Mouse (Mus musculus): ENCODE results near the gene Klhl18. TPM values are rescaled to one million over a fixed set of nuclear protein-coding genes. Genes with fewer than 3 reads are reported as not detected.
A peak's percentile ranks its signal among the peaks of the same experiment; 100 is the strongest.
"Not testable (repeated sequence)": the region's sequence is repeated elsewhere in the genome, so short reads cannot be mapped to it uniquely, and the experiment has no call there.

The Klhl18 gene
- polyA plus RNA-seq, 1 experiment from 2014 or later: 13.8 TPM

DNA sequence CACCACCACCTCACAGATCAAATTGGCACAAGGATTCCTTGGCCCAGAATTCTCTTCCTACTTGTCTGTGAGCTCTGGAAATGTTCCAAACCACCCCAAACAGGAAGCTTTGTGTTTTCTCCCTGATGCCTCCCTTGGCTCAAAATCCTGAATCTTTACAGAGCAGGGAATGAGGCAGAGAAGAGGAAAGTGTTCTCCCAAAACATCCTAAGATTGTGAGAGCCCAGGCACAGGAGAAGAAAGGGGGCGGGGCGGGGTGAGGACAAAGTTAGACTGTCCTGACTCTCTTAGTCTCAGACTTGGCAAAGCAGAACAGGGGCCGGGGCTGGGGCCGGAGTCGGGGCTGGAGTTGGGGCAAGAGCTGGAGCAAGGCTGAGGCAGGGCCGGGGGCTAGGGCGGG is 63.6 kb downstream of the Klhl18 start:
- Histone ChIP-seq H3K9ac (no peak overlapping the region), H3K36me3 (no peaks in the 10 kb centered on the region), H3K4me3 (no peak overlapping the region), H3K4me2 (replicated peaks) (no peak overlapping the region), H3K4me1 (no peaks in the 10 kb centered on the region), H3K9me3 (replicated peaks) (no peaks in the 10 kb centered on the region), H3K27ac (no peak overlapping the region), H3K27me3 (no peaks in the 10 kb centered on the region)
- 81% methylated on average over 7 of the region's 7 CpGs for WGBS
- no peak for ATAC-seq (ENCODE audit: low FRiP score)

DNA sequence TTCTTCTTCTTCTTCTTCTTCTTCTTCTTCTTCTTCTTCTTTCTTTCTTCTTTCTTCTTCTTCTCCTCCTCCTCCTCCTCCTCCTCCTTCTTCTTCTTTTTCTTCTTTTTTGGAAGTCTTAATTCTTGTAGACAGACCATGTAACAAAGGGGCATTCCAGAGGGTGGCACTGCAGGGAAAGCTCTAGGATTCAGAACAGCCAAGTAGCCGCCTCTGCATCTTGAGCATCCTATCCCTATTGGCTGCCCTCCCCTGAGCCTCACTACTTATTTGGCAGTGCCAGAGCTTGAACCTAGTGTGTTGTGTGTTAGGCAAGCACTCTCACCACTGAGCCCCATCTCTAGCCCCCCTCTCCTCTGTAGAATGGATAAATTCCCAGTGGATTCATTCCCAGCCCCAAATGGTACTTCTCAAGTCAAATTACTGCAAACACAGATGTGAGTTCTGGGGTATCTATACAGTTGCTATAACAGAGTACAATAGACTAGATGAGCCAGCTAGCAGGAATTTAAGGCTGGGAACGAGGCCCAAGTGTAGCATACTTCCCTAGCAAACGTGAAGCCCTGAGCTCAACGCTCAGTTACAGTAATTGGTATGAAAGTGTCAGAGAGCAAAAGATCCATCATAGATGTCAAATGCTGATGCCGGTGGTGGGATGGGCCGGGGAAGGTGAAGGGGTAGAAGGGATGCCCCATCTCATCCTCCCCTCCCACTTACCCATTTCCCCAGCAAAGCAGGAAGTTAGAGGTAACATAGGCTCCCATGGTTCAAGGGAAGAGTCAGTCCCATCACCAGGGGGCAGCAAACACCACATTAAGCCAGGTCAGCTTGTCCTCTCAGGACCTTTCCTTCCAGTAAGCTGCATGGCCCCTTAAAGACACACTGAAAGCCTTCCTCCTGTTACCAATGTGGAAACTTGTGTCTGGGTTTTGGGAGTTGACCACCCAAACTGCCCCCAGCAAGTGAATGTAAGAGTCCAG is 65.3 kb downstream of the Klhl18 start:
- Histone ChIP-seq H3K4me1 (peaks cover 9% of the 10 kb centered on the region), H3K36me3 (no peaks in the 10 kb centered on the region), H3K9ac (no peak overlapping the region), H3K4me3 (no peak overlapping the region), H3K27me3 (no peaks in the 10 kb centered on the region), H3K27ac (no peak overlapping the region), H3K9me3 (replicated peaks) (no peaks in the 10 kb centered on the region), H3K4me2 (replicated peaks) (no peak overlapping the region)
- WGBS: 42% methylated on average over 6 of the region's 6 CpGs
- ATAC-seq (ENCODE audit: low FRiP score): no peak

DNA sequence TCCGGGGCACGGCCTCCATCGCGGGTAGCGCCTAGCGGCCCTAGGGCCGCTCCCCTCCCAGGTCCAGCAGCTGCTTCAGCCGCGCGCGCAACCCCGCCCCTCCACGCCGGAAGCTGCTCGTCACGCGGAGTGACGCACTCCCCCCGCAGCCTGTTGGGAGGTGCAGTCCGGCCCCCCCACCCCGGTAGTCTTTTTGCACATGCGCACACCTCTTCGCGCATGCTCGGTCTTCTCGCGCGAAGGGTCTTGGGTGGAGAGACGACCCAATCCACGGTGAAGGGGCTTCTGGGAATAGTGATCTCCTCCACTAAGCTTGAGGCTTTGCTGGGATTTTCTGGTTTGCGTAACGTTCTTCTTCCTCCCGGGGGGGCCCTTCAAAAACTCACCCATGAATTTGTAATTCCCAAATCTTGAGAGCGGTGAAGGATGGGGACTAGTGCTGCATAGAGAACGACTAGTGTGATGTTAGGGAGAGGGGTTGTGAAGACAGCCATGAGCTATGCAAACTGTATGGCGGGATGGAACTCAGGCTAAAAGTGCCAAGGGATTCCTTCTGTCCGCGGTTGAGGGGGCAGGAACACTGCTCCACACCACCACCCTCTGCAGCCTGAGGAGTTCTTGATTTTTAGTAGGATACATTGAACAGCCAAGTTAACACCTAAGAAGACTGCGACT is 68.3 kb downstream of the Klhl18 start, which contains the start of gene Ptpn23:
Ptpn23 (minus strand) TSS at position 115 of the 675 bp plus-strand sequence.
- H3K27me3 ChIP-seq: no peaks in the 10 kb centered on the region
- H3K9me3 ChIP-seq (replicated peaks): no peaks in the 10 kb centered on the region
- H3K36me3 ChIP-seq: peaks cover 5% of the 10 kb centered on the region; the same call in 1 of the 2 replicates
- peak within 1 kb of the TSS; percentile 73 for H3K9ac ChIP-seq
- peak within 1 kb of the TSS; percentile 58 for H3K4me3 ChIP-seq
- peak within 1 kb of the TSS; percentile 87 for H3K27ac ChIP-seq
- peak; percentile 96 for ATAC-seq (ENCODE audit: low FRiP score)
- peak within 1 kb of the TSS; percentile 90 for H3K4me2 ChIP-seq (replicated peaks)
- peaks cover 11% of the 10 kb centered on the region for H3K4me1 ChIP-seq
- under 1% methylated on average over 39 of the region's 39 CpGs for WGBS

DNA sequence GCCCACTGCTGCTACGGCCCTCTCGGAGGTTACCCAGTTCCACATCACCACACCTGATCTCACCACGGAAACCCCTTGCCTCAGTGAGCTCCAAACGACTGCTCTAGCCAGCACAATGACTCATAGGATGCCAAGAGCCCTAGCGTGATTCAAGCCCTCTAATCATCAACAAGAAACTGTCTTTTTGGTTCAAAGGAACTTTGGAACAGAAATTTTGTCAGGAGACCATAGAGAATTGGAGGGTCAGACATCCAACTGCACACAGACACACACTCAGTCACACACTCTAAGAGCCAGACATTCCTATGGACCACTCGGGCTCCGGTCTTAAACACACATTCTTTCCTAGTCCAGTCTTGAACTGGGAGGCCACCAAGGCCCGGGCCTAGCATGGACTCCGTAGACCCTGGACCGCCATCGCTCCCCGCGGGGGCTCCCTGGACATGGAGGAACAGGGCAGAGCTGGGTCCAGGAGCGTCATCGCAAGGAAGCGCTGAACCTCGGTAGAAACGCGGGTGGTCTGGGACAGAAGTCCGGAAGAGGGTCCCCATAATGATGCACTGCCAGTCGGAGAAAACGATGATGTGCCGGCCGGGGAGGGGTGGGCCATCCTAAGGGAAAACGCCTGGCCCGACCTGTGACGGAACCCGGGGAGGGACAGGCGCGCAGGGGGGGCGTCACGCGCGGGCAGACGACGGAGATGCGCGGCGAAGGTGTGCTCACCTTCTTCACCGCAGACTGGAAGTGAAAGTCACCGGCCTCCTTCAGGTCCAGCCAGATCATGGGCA is 69.0 kb downstream of the Klhl18 start:
- H3K4me3 ChIP-seq: peak overlapping the region; percentile 58
- WGBS: 2% methylated on average over 41 of the region's 41 CpGs
- ATAC-seq (ENCODE audit: low FRiP score): peak; percentile 74
- H3K27me3 ChIP-seq: no peaks in the 10 kb centered on the region
- H3K27ac ChIP-seq: peak overlapping the region; percentile 87
- no peaks in the 10 kb centered on the region for H3K9me3 ChIP-seq (replicated peaks)
- peaks cover 5% of the 10 kb centered on the region; the same call in 1 of the 2 replicates for H3K36me3 ChIP-seq
- peaks cover 11% of the 10 kb centered on the region for H3K4me1 ChIP-seq
- H3K4me2 ChIP-seq (replicated peaks): peak overlapping the region; percentile 90
- peak overlapping the region; percentile 73 for H3K9ac ChIP-seq

- H3K9me3 ChIP-seq (replicated peaks); H3K9ac ChIP-seq; H3K4me2 ChIP-seq (replicated peaks); ATAC-seq (ENCODE audit: low FRiP score); H3K27me3 ChIP-seq; H3K4me3 ChIP-seq; H3K27ac ChIP-seq: not testable (repeated sequence)
- H3K4me1 ChIP-seq: peaks cover 11% of the 10 kb centered on the region
- 91% methylated on average over 4 of the region's 4 CpGs for WGBS
- peaks cover 13% of the 10 kb centered on the region; the same call in 1 of the 2 replicates for H3K36me3 ChIP-seq
These were observed 73.3 kb downstream of the Klhl18 start for GRCm38 (mm10) chr9:110403240-110403639.

- Histone ChIP-seq H3K9ac (no peak overlapping the region), H3K27ac (no peak overlapping the region), H3K9me3 (replicated peaks) (no peaks in the 10 kb centered on the region), H3K27me3 (no peaks in the 10 kb centered on the region), H3K4me1 (peaks cover 11% of the 10 kb centered on the region), H3K4me2 (replicated peaks) (no peak overlapping the region), H3K36me3 (peaks cover 16% of the 10 kb centered on the region; the same call in 1 of the 2 replicates), H3K4me3 (no peak overlapping the region)
- WGBS: 97% methylated on average over 2 of the region's 2 CpGs
- no peak for ATAC-seq (ENCODE audit: low FRiP score)
These were observed 73.8 kb downstream of the Klhl18 start for GRCm38 (mm10) chr9:110402731-110403130.

DNA sequence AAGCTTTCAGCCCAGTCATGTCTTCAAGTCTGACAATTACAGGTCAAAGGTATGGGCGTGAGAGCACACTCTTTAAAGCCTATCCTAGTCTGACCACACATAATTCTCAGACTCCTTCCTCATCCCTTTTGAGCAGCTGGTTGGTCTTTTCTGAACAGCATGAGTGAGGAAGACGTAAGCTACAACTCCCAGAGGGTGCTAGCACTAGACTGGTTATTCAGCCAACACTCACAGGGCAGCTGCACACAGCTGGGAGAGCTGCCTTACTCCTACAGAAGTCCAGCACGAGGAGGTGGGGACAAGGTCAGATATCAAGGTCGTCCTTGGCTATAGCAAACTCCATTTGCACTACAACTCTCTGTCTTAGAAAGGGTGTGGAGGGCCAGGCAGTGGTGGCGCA is 75.8 kb downstream of the Klhl18 start:
- ATAC-seq (ENCODE audit: low FRiP score): no peak
- no peaks in the 10 kb centered on the region for H3K9me3 ChIP-seq (replicated peaks)
- 88% methylated on average over 5 of the region's 5 CpGs for WGBS

GRCm38 (mm10) chr9:110393295-110393694 is 83.2 kb downstream of the Klhl18 start:
- no peaks in the 10 kb centered on the region for H3K4me1 ChIP-seq
- no peak overlapping the region for H3K4me2 ChIP-seq (replicated peaks)
- no peak for ATAC-seq (ENCODE audit: low FRiP score)
- H3K9ac ChIP-seq: no peak overlapping the region
- no peaks in the 10 kb centered on the region for H3K9me3 ChIP-seq (replicated peaks)
- H3K27ac ChIP-seq: no peak overlapping the region
- H3K4me3 ChIP-seq: no peak overlapping the region
- H3K36me3 ChIP-seq: peaks cover 80% of the 10 kb centered on the region
- WGBS: 87% methylated on average over 4 of the region's 4 CpGs
- H3K27me3 ChIP-seq: no peaks in the 10 kb centered on the region

More for the DNA sequence above, 75.8 kb downstream of the Klhl18 start:
- Histone ChIP-seq H3K4me1 (no peaks in the 10 kb centered on the region), H3K9ac (no peak overlapping the region), H3K36me3 (peaks cover 28% of the 10 kb centered on the region), H3K27ac (no peak overlapping the region), H3K4me3 (no peak overlapping the region), H3K4me2 (replicated peaks) (no peak overlapping the region), H3K27me3 (no peaks in the 10 kb centered on the region)

DNA sequence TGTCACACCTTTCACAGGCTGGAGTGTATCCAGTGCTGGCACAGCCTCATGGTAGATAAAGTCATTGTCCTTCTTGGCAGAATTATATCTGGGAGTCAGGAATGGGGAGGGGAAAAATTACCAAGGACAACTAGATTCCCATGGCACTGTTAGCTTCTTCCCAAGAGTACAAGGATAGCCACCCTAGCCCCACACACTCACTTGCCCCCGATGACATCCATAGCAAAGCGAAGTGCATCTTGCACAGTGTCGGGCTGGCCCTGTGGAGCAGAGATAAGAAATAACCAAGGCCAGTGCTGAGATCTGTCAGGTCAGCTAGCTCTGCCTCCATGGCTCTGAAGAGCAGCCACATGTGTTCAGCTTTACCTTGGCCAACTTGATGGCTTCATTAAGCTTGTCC is 85.7 kb downstream of the Klhl18 start:
- Histone ChIP-seq H3K9ac (no peak overlapping the region), H3K4me1 (no peaks in the 10 kb centered on the region), H3K4me3 (no peak overlapping the region), H3K27me3 (no peaks in the 10 kb centered on the region), H3K9me3 (replicated peaks) (no peaks in the 10 kb centered on the region), H3K4me2 (replicated peaks) (no peak overlapping the region), H3K36me3 (peaks cover 88% of the 10 kb centered on the region), H3K27ac (no peak overlapping the region)
- 98% methylated on average over 3 of the region's 3 CpGs for WGBS
- no peak for ATAC-seq (ENCODE audit: low FRiP score)

DNA sequence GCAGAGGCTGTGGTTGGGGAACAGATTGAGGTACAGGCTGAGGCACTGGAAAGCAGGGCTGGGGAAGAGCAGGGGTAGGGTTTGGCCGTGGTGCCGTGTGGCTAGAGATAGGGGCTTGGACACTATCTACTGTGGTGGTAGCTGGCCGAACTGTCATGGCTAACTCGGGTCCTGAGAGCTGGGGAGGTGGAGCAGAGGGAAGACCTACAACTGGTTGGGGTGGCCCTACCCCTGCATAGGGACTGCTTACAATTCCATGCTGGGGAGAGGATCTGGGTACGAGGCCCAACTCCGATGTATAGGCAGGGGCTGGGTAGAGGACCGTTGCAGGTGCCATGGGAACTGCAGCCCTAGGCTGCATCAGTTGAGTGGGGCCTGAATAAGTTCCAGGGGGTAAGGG is 88.5 kb downstream of the Klhl18 start:
- H3K9me3 ChIP-seq (replicated peaks): no peaks in the 10 kb centered on the region
- no peaks in the 10 kb centered on the region for H3K4me1 ChIP-seq
- no peak overlapping the region for H3K27ac ChIP-seq
- peaks cover 99% of the 10 kb centered on the region for H3K36me3 ChIP-seq
- 93% methylated on average over 7 of the region's 7 CpGs for WGBS
- no peak overlapping the region for H3K4me2 ChIP-seq (replicated peaks)
- H3K9ac ChIP-seq: no peak overlapping the region
- no peaks in the 10 kb centered on the region for H3K27me3 ChIP-seq
- no peak for ATAC-seq (ENCODE audit: low FRiP score)
- H3K4me3 ChIP-seq: no peak overlapping the region

GRCm38 (mm10) chr9:110384369-110384929 is 92.0 kb downstream of the Klhl18 start:
- peaks cover 93% of the 10 kb centered on the region for H3K36me3 ChIP-seq
- 87% methylated on average over 7 of the region's 7 CpGs for WGBS
- H3K4me3 ChIP-seq: no peak overlapping the region

More at GRCm38 (mm10) chr9:110384369-110384929, 92.0 kb downstream of the Klhl18 start:
- no peak for ATAC-seq (ENCODE audit: low FRiP score)
- Histone ChIP-seq H3K27ac (no peak overlapping the region), H3K4me1 (no peaks in the 10 kb centered on the region), H3K27me3 (no peaks in the 10 kb centered on the region; the same call in 1 of the 2 replicates), H3K9ac (no peak overlapping the region), H3K9me3 (replicated peaks) (no peaks in the 10 kb centered on the region), H3K4me2 (replicated peaks) (no peak overlapping the region)
